Mouse (Mus musculus): ENCODE measurements around the gene Wbp2. TPM values are rescaled to one million over a fixed set of nuclear protein-coding genes. Genes with fewer than 3 reads are reported as not detected.

Gene Wbp2
- polyA plus RNA-seq, 1 experiment from 2014 or later: 47.9 TPM

DNA sequence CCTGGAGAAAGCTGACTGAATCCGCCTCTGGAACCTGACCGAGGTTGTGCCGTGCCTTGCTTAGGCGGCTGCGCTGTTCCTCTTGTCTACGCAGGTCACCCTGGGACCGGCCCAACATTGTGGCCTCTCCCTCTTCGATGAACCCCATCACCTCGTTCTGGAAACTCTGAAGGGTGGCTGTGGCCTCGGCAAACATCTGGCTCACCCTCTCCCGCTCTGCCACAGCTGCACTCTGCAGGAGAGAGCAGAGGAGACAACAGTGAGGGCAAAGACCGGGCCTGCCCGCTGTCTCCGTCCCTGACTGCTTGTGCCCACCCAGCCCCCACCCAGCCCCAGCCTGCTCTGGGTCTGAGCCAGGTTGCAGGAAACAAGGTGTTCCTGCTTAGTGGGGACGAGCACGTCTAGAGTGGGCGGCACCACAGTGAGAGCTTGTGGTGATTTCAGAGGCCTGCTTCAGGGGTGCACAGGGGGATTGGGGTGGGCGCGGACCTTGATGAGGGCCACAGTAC, 21.0 kb upstream of the Wbp2 start:
- 10% methylated on average over 19 of the region's 19 CpGs for WGBS
- Histone ChIP-seq H3K27me3 (peaks cover 73% of the 10 kb centered on the region), H3K27ac (no peak overlapping the region; the same call in 1 of the 2 replicates), H3K4me1 (peaks cover 76% of the 10 kb centered on the region), H3K4me2 (replicated peaks) (peak overlapping the region; percentile 72), H3K9ac (peak overlapping the region; percentile 73), H3K9me3 (no peaks in the 10 kb centered on the region), H3K4me3 (peak overlapping the region; percentile 52), H3K36me3 (no peaks in the 10 kb centered on the region)
- ATAC-seq (ENCODE audit: low FRiP score, low read depth): no peak

- H3K9ac ChIP-seq: peak overlapping the region; percentile 73
- no peaks in the 10 kb centered on the region for H3K36me3 ChIP-seq
- H3K27ac ChIP-seq: no peak overlapping the region
- no peaks in the 10 kb centered on the region for H3K9me3 ChIP-seq
- ATAC-seq (ENCODE audit: low FRiP score, low read depth): no peak
- peak overlapping the region; percentile 52 for H3K4me3 ChIP-seq
- WGBS: 18% methylated on average over 14 of the region's 14 CpGs
- H3K4me2 ChIP-seq (replicated peaks): peak overlapping the region; percentile 72
- H3K27me3 ChIP-seq: peaks cover 69% of the 10 kb centered on the region
- H3K4me1 ChIP-seq: peaks cover 79% of the 10 kb centered on the region
These were observed 20.4 kb upstream of the Wbp2 start for GRCm38 (mm10) chr11:116106963-116107776.

DNA sequence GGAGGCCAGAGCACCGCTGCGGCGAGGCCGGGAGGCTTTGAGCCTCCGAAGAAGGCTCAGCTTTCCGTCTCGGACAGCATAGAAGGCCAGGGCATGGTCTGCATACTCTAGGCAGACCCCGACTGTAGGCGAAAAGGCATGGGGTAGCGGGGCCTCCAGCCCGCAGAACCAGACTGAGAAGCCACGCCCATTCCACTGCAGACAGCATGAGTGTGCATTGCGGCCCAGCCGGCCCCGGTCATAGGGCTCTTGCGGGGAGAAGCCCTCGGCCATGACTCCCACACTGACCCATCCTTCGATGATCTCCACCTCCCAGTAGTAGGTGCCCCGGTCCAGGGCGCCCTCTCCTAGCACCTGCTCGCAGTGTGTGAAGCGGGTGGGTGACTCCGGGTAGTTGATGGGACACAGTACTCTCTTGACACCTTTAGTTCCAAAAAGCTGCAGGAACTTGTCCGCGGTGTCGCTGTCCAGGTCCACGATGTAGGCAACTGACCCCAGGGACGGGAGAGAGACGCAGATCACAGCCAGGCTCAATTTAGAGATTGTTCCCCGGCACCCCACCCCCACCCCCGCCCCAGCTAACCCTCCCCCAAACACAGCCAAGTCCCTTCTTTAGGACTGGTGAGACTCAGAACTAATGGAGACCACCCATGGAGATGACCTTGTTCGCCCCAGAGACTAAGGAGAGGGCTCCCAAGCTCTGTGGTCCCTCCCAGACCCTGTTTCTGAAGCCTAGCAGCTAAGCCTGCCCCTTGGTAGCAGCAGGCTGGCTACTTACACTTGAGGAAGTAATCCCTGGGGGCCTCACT, 19.6 kb upstream of the Wbp2 start:
- Histone ChIP-seq H3K27me3 (peaks cover 61% of the 10 kb centered on the region), H3K4me2 (replicated peaks) (peak overlapping the region; percentile 72), H3K9ac (0 out of 2 replicates have a peak overlapping the region, but pooled peaks have one; percentile 35), H3K36me3 (no peaks in the 10 kb centered on the region), H3K27ac (no peak overlapping the region), H3K4me3 (peak overlapping the region; percentile 22), H3K4me1 (peaks cover 88% of the 10 kb centered on the region), H3K9me3 (no peaks in the 10 kb centered on the region)
- 22% methylated on average over 32 of the region's 32 CpGs for WGBS
- 0 out of 2 replicates have a peak, but pooled peaks have one; percentile 4 for ATAC-seq (ENCODE audit: low FRiP score, low read depth)

DNA sequence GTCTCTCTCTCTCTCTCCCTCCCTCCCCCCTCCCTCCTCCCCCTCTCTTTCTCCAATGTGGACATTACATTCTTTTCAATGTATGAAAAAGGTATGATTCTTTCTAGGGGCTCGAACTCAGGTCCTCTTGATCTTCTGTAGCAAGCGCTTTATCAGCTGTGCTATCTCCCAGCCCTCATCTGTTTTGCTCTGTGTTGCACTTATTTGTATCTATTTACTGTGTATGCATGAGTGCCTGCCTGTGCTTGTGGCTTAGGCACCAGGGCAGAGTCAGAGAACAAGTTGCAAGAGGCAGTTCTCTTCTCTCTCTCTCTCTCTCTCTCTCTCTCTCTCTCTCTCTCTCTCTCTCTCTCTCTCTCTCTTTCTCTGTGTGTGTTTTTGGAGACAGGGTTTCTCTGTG, 18.3 kb upstream of the Wbp2 start:
- peak overlapping the region; percentile 77; the same call in 1 of the 2 replicates for H3K27ac ChIP-seq
- H3K36me3 ChIP-seq: no peaks in the 10 kb centered on the region
- no peak overlapping the region for H3K4me2 ChIP-seq (replicated peaks)
- peaks cover 48% of the 10 kb centered on the region for H3K27me3 ChIP-seq
- H3K9me3 ChIP-seq: no peaks in the 10 kb centered on the region
- H3K4me1 ChIP-seq: peaks cover 87% of the 10 kb centered on the region
- 91% methylated on average over 2 of the region's 2 CpGs for WGBS
- H3K9ac ChIP-seq: no peak overlapping the region
- no peak for ATAC-seq (ENCODE audit: low FRiP score, low read depth)
- no peak overlapping the region for H3K4me3 ChIP-seq

GRCm38 (mm10) chr11:116104006-116104646, 17.3 kb upstream of the Wbp2 start:
- H3K36me3 ChIP-seq: no peaks in the 10 kb centered on the region
- 34% methylated on average over 14 of the region's 14 CpGs for WGBS

DNA sequence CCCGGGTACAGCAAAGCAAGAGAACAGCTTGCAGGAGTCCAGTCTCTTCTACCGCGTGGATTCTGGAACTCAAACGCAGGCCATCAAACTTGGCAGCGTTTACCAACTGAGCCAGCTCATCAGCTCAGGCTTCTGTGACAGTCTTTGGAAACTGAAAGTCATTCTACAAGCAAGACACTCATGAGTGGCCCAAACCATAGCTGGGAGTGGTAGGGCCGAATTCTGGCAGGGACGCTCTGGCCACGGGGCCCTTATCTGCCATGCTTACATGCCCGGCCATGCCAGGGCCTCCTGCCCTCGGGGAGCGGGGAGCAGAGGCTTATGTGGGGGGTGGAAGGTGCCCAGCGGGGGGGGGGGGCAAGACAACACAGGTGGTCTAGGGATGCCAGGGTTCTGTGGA, 16.8 kb upstream of the Wbp2 start:
- Histone ChIP-seq H3K4me1 (peaks cover 76% of the 10 kb centered on the region), H3K27me3 (peaks cover 33% of the 10 kb centered on the region), H3K36me3 (no peaks in the 10 kb centered on the region), H3K9me3 (no peaks in the 10 kb centered on the region), H3K27ac (peak overlapping the region; percentile 18; the same call in 1 of the 2 replicates), H3K4me3 (no peak overlapping the region), H3K4me2 (replicated peaks) (no peak overlapping the region), H3K9ac (no peak overlapping the region)
- no peak for ATAC-seq (ENCODE audit: low FRiP score, low read depth)
- 77% methylated on average over 12 of the region's 12 CpGs for WGBS

More at GRCm38 (mm10) chr11:116104006-116104646, 17.3 kb upstream of the Wbp2 start:
- Histone ChIP-seq H3K4me3 (no peak overlapping the region), H3K9ac (peak overlapping the region; percentile 51; the same call in 1 of the 2 replicates), H3K4me1 (peaks cover 81% of the 10 kb centered on the region), H3K4me2 (replicated peaks) (peak overlapping the region; percentile 27; the same call in 1 of the 2 replicates), H3K27ac (peak overlapping the region; percentile 77), H3K27me3 (peaks cover 38% of the 10 kb centered on the region), H3K9me3 (no peaks in the 10 kb centered on the region)
- ATAC-seq (ENCODE audit: low FRiP score, low read depth): peak; percentile 67; the same call in 1 of the 2 replicates

DNA sequence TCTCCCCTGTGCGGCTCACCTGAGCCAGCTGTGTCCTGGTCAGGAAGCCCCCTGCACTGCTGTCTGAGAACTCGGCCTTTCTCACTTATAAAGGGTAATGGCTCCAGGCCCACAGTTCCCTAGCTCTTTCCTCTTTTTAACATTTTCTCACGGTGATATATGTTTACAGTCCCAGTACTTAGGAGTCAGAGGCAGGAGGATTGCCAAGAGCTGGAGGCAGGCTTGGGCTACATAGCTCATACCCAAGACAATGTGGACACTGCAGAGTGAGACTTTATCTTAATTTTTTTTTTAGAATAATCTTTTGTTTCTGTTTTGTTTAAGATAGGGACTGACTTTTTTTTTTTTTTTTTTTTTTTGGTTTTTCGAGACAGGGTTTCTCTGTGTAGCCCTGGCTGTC, 15.7 kb upstream of the Wbp2 start:
- Histone ChIP-seq H3K27me3 (peaks cover 22% of the 10 kb centered on the region), H3K4me3 (no peak overlapping the region), H3K9ac (peak overlapping the region; percentile 57; the same call in 1 of the 2 replicates), H3K9me3 (no peaks in the 10 kb centered on the region), H3K4me1 (peaks cover 65% of the 10 kb centered on the region), H3K36me3 (no peaks in the 10 kb centered on the region), H3K27ac (peak overlapping the region; percentile 80), H3K4me2 (replicated peaks) (peak overlapping the region; percentile 28; the same call in 1 of the 2 replicates)
- 39% methylated on average over 3 of the region's 4 CpGs for WGBS
- no peak for ATAC-seq (ENCODE audit: low FRiP score, low read depth)

DNA sequence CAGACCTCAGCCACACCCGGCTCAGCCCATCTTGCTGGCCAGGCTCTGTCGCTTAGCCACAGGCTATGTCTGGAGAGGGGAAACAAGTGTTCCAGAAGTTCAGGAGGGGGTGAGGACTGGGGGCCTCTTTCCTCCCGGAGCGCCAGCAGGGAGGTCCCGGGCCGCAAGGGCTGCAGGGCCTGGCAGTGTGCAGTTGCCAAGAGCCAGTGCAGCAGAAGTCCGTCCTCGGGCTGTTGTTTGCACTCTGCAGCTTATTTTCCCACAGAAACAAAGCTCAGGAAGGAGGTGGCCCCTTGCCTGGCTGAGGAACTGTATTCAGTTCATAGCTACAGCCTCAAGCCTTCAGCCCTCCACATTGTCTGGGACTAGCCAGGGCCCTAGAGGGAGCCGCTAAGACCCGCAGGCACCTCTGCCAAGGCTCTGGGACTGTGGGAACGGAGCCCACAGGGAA, 15.2 kb upstream of the Wbp2 start:
- Histone ChIP-seq H3K4me2 (replicated peaks) (peak overlapping the region; percentile 28), H3K27me3 (peaks cover 17% of the 10 kb centered on the region), H3K9ac (peak overlapping the region; percentile 57), H3K9me3 (0 out of 2 replicates have a peak, but pooled peaks cover under 1% of the 10 kb centered on the region), H3K4me3 (no peak overlapping the region), H3K4me1 (peaks cover 60% of the 10 kb centered on the region), H3K27ac (peak overlapping the region; percentile 80), H3K36me3 (no peaks in the 10 kb centered on the region)
- WGBS: 42% methylated on average over 11 of the region's 11 CpGs
- ATAC-seq (ENCODE audit: low FRiP score, low read depth): 0 out of 2 replicates have a peak, but pooled peaks have one; percentile 17

DNA sequence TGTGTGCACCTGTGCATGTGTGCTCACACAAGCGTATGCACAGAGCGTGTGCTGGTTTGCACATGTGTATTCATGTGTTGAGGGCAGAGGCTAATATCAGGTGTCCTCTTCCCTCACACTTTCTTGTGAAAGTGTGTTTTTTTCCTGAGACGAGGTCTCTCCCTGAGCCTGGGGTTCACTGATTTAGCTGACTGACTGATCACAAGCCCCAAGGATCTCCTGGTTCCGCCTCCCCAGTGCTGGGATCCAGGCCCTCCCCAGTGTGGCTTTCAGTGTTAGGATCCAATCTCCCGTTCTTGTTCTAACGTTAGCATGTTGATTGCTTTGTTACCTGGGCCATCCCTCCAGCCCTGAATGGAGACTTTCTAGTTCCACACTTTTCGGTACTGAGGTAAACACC, 14.0 kb upstream of the Wbp2 start:
- Histone ChIP-seq H3K4me3 (no peak overlapping the region), H3K4me1 (peaks cover 48% of the 10 kb centered on the region), H3K27me3 (peaks cover 5% of the 10 kb centered on the region), H3K9ac (no peak overlapping the region), H3K36me3 (no peaks in the 10 kb centered on the region), H3K4me2 (replicated peaks) (no peak overlapping the region), H3K9me3 (0 out of 2 replicates have a peak, but pooled peaks cover 5% of the 10 kb centered on the region), H3K27ac (peak overlapping the region; percentile 80; the same call in 1 of the 2 replicates)
- WGBS: 87% methylated on average over 7 of the region's 7 CpGs
- no peak for ATAC-seq (ENCODE audit: low FRiP score, low read depth)

DNA sequence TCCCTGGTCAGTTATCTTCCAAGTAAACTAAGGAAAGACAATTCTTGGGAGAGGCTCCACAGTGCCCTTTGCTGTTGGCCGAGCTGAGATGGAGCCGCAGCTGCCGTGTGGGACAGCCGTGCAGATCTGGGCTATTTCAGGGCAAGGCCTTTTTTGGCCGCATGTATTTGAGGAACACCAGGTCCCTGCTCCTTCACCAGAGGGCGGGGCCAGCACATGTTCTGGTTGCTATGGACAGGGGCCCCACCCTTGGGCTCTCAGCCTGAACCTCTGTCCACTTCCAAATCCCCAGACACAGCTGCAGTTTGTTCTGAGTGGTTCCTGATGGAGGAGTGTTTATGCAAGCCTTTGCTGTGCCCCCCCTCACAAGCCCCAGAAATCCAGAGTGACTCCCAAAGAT, 13.6 kb upstream of the Wbp2 start:
- peak; percentile 34; the same call in 1 of the 2 replicates for ATAC-seq (ENCODE audit: low FRiP score, low read depth)
- H3K4me1 ChIP-seq: peaks cover 44% of the 10 kb centered on the region
- 0 out of 2 replicates have a peak, but pooled peaks cover 5% of the 10 kb centered on the region for H3K9me3 ChIP-seq
- H3K4me2 ChIP-seq (replicated peaks): no peak overlapping the region
- WGBS: 77% methylated on average over 6 of the region's 6 CpGs
- H3K4me3 ChIP-seq: no peak overlapping the region
- H3K36me3 ChIP-seq: no peaks in the 10 kb centered on the region
- no peak overlapping the region for H3K27ac ChIP-seq
- peaks cover under 1% of the 10 kb centered on the region; the same call in 1 of the 2 replicates for H3K27me3 ChIP-seq
- no peak overlapping the region for H3K9ac ChIP-seq

GRCm38 (mm10) chr11:116099462-116099861, 12.7 kb upstream of the Wbp2 start:
- no peak for ATAC-seq (ENCODE audit: low FRiP score, low read depth)
- no peak overlapping the region for H3K9ac ChIP-seq
- H3K27ac ChIP-seq: no peak overlapping the region; the same call in 1 of the 2 replicates
- no peak overlapping the region for H3K4me2 ChIP-seq (replicated peaks)
- no peak overlapping the region for H3K4me3 ChIP-seq
- H3K9me3 ChIP-seq: 0 out of 2 replicates have a peak, but pooled peaks cover 5% of the 10 kb centered on the region
- no peaks in the 10 kb centered on the region for H3K36me3 ChIP-seq
- WGBS: 87% methylated on average over 6 of the region's 6 CpGs
- H3K4me1 ChIP-seq: peaks cover 37% of the 10 kb centered on the region
- no peaks in the 10 kb centered on the region for H3K27me3 ChIP-seq
